Mouse (Mus musculus): Measurements from ENCODE around the gene Scel. TPM values are rescaled to one million over a fixed set of nuclear protein-coding genes. Genes with fewer than 3 reads are reported as not detected.

Scel gene
- polyA plus RNA-seq, 1 experiment from 2014 or later, result 0.38 TPM

DNA sequence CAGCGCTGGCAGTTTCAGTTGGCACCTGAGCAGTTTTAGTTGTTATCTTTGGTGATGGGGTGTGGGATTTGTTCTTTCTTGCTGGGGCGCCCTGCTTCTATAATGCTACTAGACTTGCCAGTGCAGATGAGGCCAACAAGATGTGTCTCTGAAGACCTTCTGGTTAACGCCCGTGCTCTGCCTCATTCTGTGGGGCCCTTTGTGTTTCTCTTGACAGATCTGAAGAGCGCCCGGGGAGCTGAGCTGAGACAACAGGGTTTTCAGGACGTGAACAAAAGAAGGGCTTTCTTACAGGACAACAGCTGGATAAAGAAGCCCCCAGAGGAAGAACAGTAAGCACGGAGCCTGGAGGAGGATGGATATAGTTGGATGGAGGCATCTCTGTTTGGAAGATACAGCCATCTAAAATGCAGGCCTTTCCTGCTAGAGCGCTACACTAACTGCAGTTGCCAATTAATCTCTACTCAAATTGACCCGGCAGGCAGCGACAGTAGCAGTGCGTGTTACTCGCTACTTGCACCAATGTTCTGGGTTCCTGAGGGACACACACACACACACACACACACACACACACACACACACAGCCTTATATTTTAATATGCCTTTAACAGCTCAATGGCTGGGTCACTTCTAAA, 16.7 kb downstream of the Scel start:
- Histone ChIP-seq H3K4me3 (peak overlapping the region; percentile 26; the same call in 1 of the 2 replicates), H3K36me3 (0 out of 2 replicates have a peak, but pooled peaks cover 3% of the 10 kb centered on the region), H3K27ac (replicated peaks) (peak overlapping the region; percentile 70), H3K4me1 (peaks cover 11% of the 10 kb centered on the region), H3K9me3 (replicated peaks) (peaks cover 8% of the 10 kb centered on the region; the same call in 1 of the 2 replicates), H3K27me3 (ENCODE audit: low read depth, poor library complexity, severe bottlenecking) (no peaks in the 10 kb centered on the region)
- peak; percentile 37 for DNase-seq (ENCODE audit: low spot score)
- WGBS, result 36% methylated on average over 13 of the region's 13 CpGs

DNA sequence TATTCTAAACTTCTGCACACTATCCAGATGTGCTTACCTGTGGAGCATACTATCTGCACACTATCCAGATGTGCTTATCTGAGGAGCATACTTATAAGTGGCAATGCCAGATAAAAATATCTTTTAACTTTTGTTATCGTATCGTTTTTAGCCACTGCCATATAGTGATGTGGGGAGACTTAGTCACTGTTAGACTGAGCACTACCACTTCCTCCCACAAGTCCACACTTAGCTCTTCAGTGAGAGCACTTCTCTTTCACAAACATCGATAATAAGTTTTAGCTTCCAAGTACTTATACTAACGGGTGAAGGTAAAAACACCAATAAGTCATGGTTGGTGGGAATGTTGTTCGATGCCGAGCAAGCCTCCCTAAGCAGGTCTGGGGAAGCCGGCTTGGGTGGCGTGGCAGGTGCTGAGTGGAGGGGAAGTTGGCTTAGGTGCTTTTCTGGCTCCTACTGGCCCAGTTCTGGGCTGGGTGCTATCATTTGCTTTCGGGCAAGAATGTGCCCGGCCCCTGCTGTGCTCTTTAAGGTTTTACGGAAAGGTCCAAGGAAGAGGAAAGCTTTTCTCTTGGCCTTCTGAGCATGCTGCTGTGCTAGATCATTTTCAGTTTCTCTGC, 18.7 kb downstream of the Scel start:
- H3K4me3 ChIP-seq, result no peak overlapping the region
- H3K4me1 ChIP-seq, result peaks cover 11% of the 10 kb centered on the region
- WGBS, result 96% methylated on average over 11 of the region's 11 CpGs
- 0 out of 2 replicates have a peak, but pooled peaks cover 3% of the 10 kb centered on the region for H3K36me3 ChIP-seq
- no peak overlapping the region for H3K27ac ChIP-seq (replicated peaks)
- no peak for DNase-seq (ENCODE audit: low spot score)
- H3K27me3 ChIP-seq (ENCODE audit: low read depth, poor library complexity, severe bottlenecking), result no peaks in the 10 kb centered on the region
- H3K9me3 ChIP-seq (replicated peaks), result peaks cover 6% of the 10 kb centered on the region; the same call in 1 of the 2 replicates

GRCm38 (mm10) chr14:103535511-103536024, 22.4 kb downstream of the Scel start:
- no peak overlapping the region for H3K4me3 ChIP-seq
- H3K36me3 ChIP-seq, result no peaks in the 10 kb centered on the region
- no peaks in the 10 kb centered on the region; the same call in 1 of the 2 replicates for H3K4me1 ChIP-seq
- H3K27ac ChIP-seq (replicated peaks), result no peak overlapping the region
- no peaks in the 10 kb centered on the region for H3K27me3 ChIP-seq (ENCODE audit: low read depth, poor library complexity, severe bottlenecking)
- DNase-seq (ENCODE audit: low spot score), result no peak
- H3K9me3 ChIP-seq (replicated peaks), result no peaks in the 10 kb centered on the region
- WGBS, result 86% methylated on average over 8 of the region's 8 CpGs

DNA sequence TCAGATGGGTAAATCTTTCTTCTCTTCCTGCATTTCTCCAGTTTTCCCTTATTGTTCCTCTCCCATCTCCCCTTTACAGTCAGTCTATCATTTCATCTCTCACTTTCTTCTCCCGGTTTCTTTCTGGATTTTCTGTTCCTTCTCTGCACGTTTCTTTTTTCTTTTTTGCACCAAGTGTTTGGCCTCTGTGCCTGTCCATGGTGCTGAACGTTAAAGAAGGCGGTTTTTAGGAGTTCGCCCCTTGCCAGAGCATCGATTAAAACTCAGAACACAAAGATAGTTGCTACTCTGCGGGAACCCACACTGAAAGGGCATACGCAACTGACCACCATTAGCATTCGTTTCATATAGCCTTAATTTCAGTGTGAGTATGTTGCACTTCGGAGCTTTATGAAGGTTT, 23.2 kb downstream of the Scel start:
- Histone ChIP-seq H3K36me3 (no peaks in the 10 kb centered on the region), H3K4me1 (no peaks in the 10 kb centered on the region; the same call in 1 of the 2 replicates), H3K9me3 (replicated peaks) (no peaks in the 10 kb centered on the region), H3K27ac (replicated peaks) (no peak overlapping the region), H3K27me3 (ENCODE audit: low read depth, poor library complexity, severe bottlenecking) (no peaks in the 10 kb centered on the region), H3K4me3 (no peak overlapping the region)
- no peak for DNase-seq (ENCODE audit: low spot score)
- WGBS, result 43% methylated on average over 10 of the region's 10 CpGs

DNA sequence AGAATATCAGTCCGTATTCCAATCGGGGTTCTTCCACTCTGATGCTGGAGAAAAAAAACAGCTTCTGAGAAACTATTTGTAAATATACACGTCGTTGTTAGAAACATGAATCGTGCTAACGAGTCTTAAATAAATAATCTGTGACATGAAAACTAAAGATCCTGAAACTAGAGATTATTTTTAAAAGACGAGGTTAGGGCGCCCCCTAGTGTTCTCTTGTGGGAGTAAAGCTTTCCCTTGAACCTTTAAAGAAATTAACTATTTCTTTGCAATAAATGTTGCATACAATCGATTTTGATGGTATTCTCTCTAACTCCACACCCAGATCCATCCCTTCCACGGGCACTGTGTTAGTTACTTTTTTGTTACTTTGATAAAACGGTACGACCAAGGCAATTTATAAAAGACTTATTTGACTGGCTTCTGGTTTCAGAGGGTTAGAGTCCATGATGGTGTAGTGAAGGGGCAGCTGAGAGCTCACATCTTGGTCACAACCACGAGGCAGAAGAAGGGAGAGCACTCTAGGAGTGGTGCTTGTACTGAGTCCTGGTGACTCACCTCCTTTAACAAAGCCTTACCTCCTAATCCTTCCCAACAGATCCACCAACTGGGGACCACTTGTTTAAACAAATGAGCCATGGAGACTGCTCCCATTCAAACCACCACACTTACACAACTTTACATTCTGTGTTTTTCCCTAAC, 24.4 kb downstream of the Scel start:
- WGBS, result 22% methylated on average over 13 of the region's 13 CpGs
- Histone ChIP-seq H3K36me3 (no peaks in the 10 kb centered on the region), H3K27ac (replicated peaks) (no peak overlapping the region), H3K4me1 (peaks cover 8% of the 10 kb centered on the region), H3K9me3 (replicated peaks) (no peaks in the 10 kb centered on the region), H3K27me3 (ENCODE audit: low read depth, poor library complexity, severe bottlenecking) (no peaks in the 10 kb centered on the region), H3K4me3 (no peak overlapping the region)
- no peak for DNase-seq (ENCODE audit: low spot score)

- H3K27ac ChIP-seq (replicated peaks), result no peak overlapping the region
- H3K27me3 ChIP-seq (ENCODE audit: low read depth, poor library complexity, severe bottlenecking), result no peaks in the 10 kb centered on the region
- H3K4me1 ChIP-seq, result peaks cover 14% of the 10 kb centered on the region
- WGBS, result 64% methylated on average over 4 of the region's 4 CpGs
- H3K36me3 ChIP-seq, result no peaks in the 10 kb centered on the region
- no peak overlapping the region for H3K4me3 ChIP-seq
- DNase-seq (ENCODE audit: low spot score), result no peak
- H3K9me3 ChIP-seq (replicated peaks), result no peaks in the 10 kb centered on the region
Observed at GRCm38 (mm10) chr14:103539796-103540195, 26.7 kb downstream of the Scel start.

DNA sequence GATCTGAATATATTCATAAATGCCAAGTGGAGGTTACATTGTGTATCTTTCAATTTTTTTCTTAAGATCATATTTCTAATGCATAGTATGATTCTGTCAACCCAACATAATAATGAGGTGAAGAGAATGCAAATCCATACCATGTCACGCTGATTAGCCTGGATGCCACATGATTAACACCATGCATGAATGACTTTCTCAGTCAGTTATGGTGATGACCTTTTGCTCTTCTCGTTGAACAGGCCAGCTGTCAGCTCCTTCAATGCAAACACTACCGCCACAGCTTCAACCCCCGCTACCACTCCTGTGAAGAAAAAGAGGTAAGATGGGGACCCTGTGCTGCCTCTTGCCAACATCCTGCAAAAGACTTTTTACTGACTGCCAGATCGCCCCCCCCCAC, 28.5 kb downstream of the Scel start:
- Histone ChIP-seq H3K36me3 (no peaks in the 10 kb centered on the region), H3K27me3 (ENCODE audit: low read depth, poor library complexity, severe bottlenecking) (no peaks in the 10 kb centered on the region), H3K4me1 (peaks cover 14% of the 10 kb centered on the region), H3K9me3 (replicated peaks) (no peaks in the 10 kb centered on the region), H3K27ac (replicated peaks) (0 out of 2 replicates have a peak overlapping the region, but pooled peaks have one; percentile 33), H3K4me3 (no peak overlapping the region)
- DNase-seq (ENCODE audit: low spot score), result no peak
- 65% methylated on average over 5 of the region's 5 CpGs for WGBS

GRCm38 (mm10) chr14:103543304-103544079, 30.4 kb downstream of the Scel start:
- Histone ChIP-seq H3K27me3 (ENCODE audit: low read depth, poor library complexity, severe bottlenecking) (no peaks in the 10 kb centered on the region), H3K27ac (replicated peaks) (no peak overlapping the region), H3K9me3 (replicated peaks) (no peaks in the 10 kb centered on the region), H3K36me3 (no peaks in the 10 kb centered on the region), H3K4me3 (no peak overlapping the region), H3K4me1 (peaks cover 14% of the 10 kb centered on the region)
- 71% methylated on average over 4 of the region's 4 CpGs for WGBS
- no peak for DNase-seq (ENCODE audit: low spot score)

DNA sequence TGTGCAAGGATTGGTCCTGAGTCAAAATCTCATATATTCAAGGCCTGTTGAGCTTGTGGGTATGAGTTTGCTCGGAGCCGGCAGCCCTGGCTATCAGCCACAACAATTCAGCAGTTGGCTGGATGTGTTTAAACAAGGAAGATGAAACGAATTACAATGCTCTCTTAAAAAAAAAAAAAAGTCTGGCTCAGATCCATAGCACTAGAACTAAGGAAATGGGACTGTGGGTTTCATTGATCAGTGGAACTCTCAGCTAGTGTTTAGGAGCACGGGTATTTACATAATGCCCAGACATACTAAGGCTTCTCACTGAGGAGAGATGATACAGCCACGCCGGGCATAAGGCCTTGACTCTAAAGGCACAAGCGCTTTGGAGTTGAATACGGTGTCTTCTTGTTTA, 32.6 kb downstream of the Scel start:
- H3K4me3 ChIP-seq, result no peak overlapping the region
- no peaks in the 10 kb centered on the region for H3K36me3 ChIP-seq
- H3K9me3 ChIP-seq (replicated peaks), result no peaks in the 10 kb centered on the region
- no peak for DNase-seq (ENCODE audit: low spot score)
- no peaks in the 10 kb centered on the region for H3K27me3 ChIP-seq (ENCODE audit: low read depth, poor library complexity, severe bottlenecking)
- no peak overlapping the region for H3K27ac ChIP-seq (replicated peaks)
- WGBS, result 84% methylated on average over 8 of the region's 8 CpGs
- peaks cover 14% of the 10 kb centered on the region for H3K4me1 ChIP-seq

- Histone ChIP-seq H3K27me3 (ENCODE audit: low read depth, poor library complexity, severe bottlenecking) (no peaks in the 10 kb centered on the region), H3K36me3 (no peaks in the 10 kb centered on the region), H3K4me3 (no peak overlapping the region), H3K4me1 (peaks cover 14% of the 10 kb centered on the region), H3K9me3 (replicated peaks) (no peaks in the 10 kb centered on the region), H3K27ac (replicated peaks) (no peak overlapping the region)
- 88% methylated on average over 12 of the region's 12 CpGs for WGBS
- no peak for DNase-seq (ENCODE audit: low spot score)
Observed at GRCm38 (mm10) chr14:103546246-103546645, 33.1 kb downstream of the Scel start.

- 90% methylated on average over 6 of the region's 6 CpGs for WGBS
- no peak for DNase-seq (ENCODE audit: low spot score)
- Histone ChIP-seq H3K4me3 (no peak overlapping the region), H3K36me3 (no peaks in the 10 kb centered on the region), H3K27ac (replicated peaks) (no peak overlapping the region), H3K9me3 (replicated peaks) (no peaks in the 10 kb centered on the region), H3K27me3 (ENCODE audit: low read depth, poor library complexity, severe bottlenecking) (no peaks in the 10 kb centered on the region), H3K4me1 (peaks cover 10% of the 10 kb centered on the region)
Observed at GRCm38 (mm10) chr14:103548220-103548619, 35.1 kb downstream of the Scel start.

- DNase-seq (ENCODE audit: low spot score), result peak; percentile 83
- Histone ChIP-seq H3K9me3 (replicated peaks) (no peaks in the 10 kb centered on the region), H3K27ac (replicated peaks) (no peak overlapping the region), H3K27me3 (ENCODE audit: low read depth, poor library complexity, severe bottlenecking) (no peaks in the 10 kb centered on the region), H3K4me1 (peaks cover 8% of the 10 kb centered on the region), H3K36me3 (no peaks in the 10 kb centered on the region), H3K4me3 (no peak overlapping the region)
- 16% methylated on average over 8 of the region's 8 CpGs for WGBS
Observed at GRCm38 (mm10) chr14:103550480-103550879, 37.3 kb downstream of the Scel start.
